ENCODE assay signal across 8 mouse cellular contexts in genomic region chr2:181039356-181039680, GRCm38 (mm10). TPM values are rescaled to one million over a fixed set of nuclear protein-coding genes. Genes with fewer than 3 reads are reported as not detected.
DNase-seq lines count a peak whose midpoint lies in the region; ATAC-seq and TF ChIP-seq lines count a peak whose summit lies in the region.

No protein-coding gene starts in this region.

- no peak for DNase-seq in kidney, postnatal 0 days (ENCODE audit: low spot score)
- no peak for DNase-seq in kidney, postnatal 4 days
- DNase-seq in yolk sac, embryonic 10.5 days (ENCODE audit: low spot score), result no peak
- no peak for DNase-seq in frontal cortex, adult 2 months (ENCODE audit: extremely low spot score in 1 of 2, low spot score in 1 of 2)
- no peak for DNase-seq in retina, postnatal 1 day

- peak overlapping the region; percentile 96 for H3K4me2 ChIP-seq in kidney, postnatal 0 days (ENCODE audit: low read length)
- peak overlapping the region; percentile 71 for H3K4me2 ChIP-seq in intestine, postnatal 0 days (replicated peaks; ENCODE audit: low read depth)
- peak overlapping the region; percentile 85 for H3K4me2 ChIP-seq in neural tube, embryonic 13.5 days

- H3K27me3 ChIP-seq in kidney, postnatal 0 days (ENCODE audit: insufficient read depth, low read length), result 0 out of 2 replicates have a peak, but pooled peaks cover 10% of the 10 kb centered on the region
- H3K27me3 ChIP-seq in intestine, postnatal 0 days (replicated peaks; ENCODE audit: control insufficient read depth, insufficient read depth, low read length), result peaks cover 40% of the 10 kb centered on the region
- peaks cover 17% of the 10 kb centered on the region for H3K27me3 ChIP-seq in neural tube, embryonic 13.5 days

- no peak for TF ChIP-seq POLR2A in embryonic fibroblast, embryonic 13.5 days (IDR thresholded peaks at IDR 0.05; ENCODE audit: low read depth, low read length)

- H3K9ac ChIP-seq in kidney, postnatal 0 days (ENCODE audit: low read depth, low read length), result peak overlapping the region; percentile 49; the same call in 1 of the 2 replicates
- no peak overlapping the region for H3K9ac ChIP-seq in intestine, postnatal 0 days (ENCODE audit: low read depth, low read length)
- H3K9ac ChIP-seq in neural tube, embryonic 13.5 days, result peak overlapping the region; percentile 87

- H3K36me3 ChIP-seq in kidney, postnatal 0 days (ENCODE audit: insufficient read depth, low read length), result no peaks in the 10 kb centered on the region
- H3K36me3 ChIP-seq in intestine, postnatal 0 days (ENCODE audit: control insufficient read depth, insufficient read depth), result no peaks in the 10 kb centered on the region
- H3K36me3 ChIP-seq in neural tube, embryonic 13.5 days, result 0 out of 2 replicates have a peak, but pooled peaks cover 12% of the 10 kb centered on the region

- no peak overlapping the region for H3K27ac ChIP-seq in kidney, postnatal 0 days
- no peak overlapping the region for H3K27ac ChIP-seq in embryonic fibroblast, embryonic 13.5 days (ENCODE audit: insufficient read depth, low read length)
- H3K27ac ChIP-seq in intestine, postnatal 0 days (ENCODE audit: low read depth, low read length), result no peak overlapping the region
- peak overlapping the region; percentile 65 for H3K27ac ChIP-seq in neural tube, embryonic 13.5 days (replicated peaks)

- TF ChIP-seq CTCF in kidney, postnatal 0 days (IDR thresholded peaks at IDR 0.05; ENCODE audit: low read depth), result no peak
- TF ChIP-seq CTCF in embryonic fibroblast, embryonic 13.5 days (IDR thresholded peaks at IDR 0.05; ENCODE audit: borderline replicate concordance, insufficient read depth, low read length), result no peak
- no peak for TF ChIP-seq CTCF in intestine, postnatal 0 days (IDR thresholded peaks at IDR 0.05; ENCODE audit: low read depth)

- peaks cover 15% of the 10 kb centered on the region for H3K4me1 ChIP-seq in kidney, postnatal 0 days (replicated peaks; ENCODE audit: insufficient read depth, low read length)
- H3K4me1 ChIP-seq in embryonic fibroblast, embryonic 13.5 days (ENCODE audit: control insufficient read depth, insufficient read depth, low read length), result no peaks in the 10 kb centered on the region
- no peaks in the 10 kb centered on the region for H3K4me1 ChIP-seq in intestine, postnatal 0 days (replicated peaks; ENCODE audit: control insufficient read depth, insufficient read depth, low read length)
- H3K4me1 ChIP-seq in neural tube, embryonic 13.5 days (replicated peaks), result peaks cover 68% of the 10 kb centered on the region

- no peak for ATAC-seq in kidney, postnatal 0 days (replicated peaks; ENCODE audit: low FRiP score, low read depth)
- no peak for ATAC-seq in intestine, postnatal 0 days
- 0 out of 2 replicates have a peak, but pooled peaks have one; percentile 10 for ATAC-seq in neural tube, embryonic 13.5 days (ENCODE audit: low read depth)

- H3K9me3 ChIP-seq in kidney, postnatal 0 days (replicated peaks; ENCODE audit: low read length), result no peaks in the 10 kb centered on the region
- H3K9me3 ChIP-seq in intestine, postnatal 0 days (ENCODE audit: control insufficient read depth), result no peaks in the 10 kb centered on the region
- H3K9me3 ChIP-seq in neural tube, embryonic 13.5 days, result no peaks in the 10 kb centered on the region

- H3K4me3 ChIP-seq in kidney, postnatal 0 days (replicated peaks; ENCODE audit: low read depth, low read length), result peak overlapping the region; percentile 55
- peak overlapping the region; percentile 8; the same call in 1 of the 2 replicates for H3K4me3 ChIP-seq in embryonic fibroblast, embryonic 13.5 days (ENCODE audit: insufficient read depth, low read length)
- peak overlapping the region; percentile 43 for H3K4me3 ChIP-seq in intestine, postnatal 0 days (ENCODE audit: low read depth, low read length)
- H3K4me3 ChIP-seq in neural tube, embryonic 13.5 days, result peak overlapping the region; percentile 74

- WGBS in kidney, postnatal 0 days, result under 1% methylated on average over 16 of the region's 16 CpGs
- 2% methylated on average over 16 of the region's 16 CpGs for WGBS in intestine, postnatal 0 days
- 1% methylated on average over 16 of the region's 16 CpGs for WGBS in neural tube, embryonic 13.5 days

RNA-seq across cellular contexts. Expression of gene Chrna4, which starts 4.0 kb away (rescaled TPM):
- polyA plus RNA-seq in kidney, postnatal 0 days (2015; fragmentation: Nextera tagmentation; extraction: Ambion mirVana), result 2.6 and 3.5 TPM in 2 replicates
- polyA plus RNA-seq in embryonic fibroblast, embryonic 13.5 days (2011; ENCODE audit: insufficient read length, low read depth, missing spikeins), result not detected in 2 replicates
- polyA plus RNA-seq in intestine, postnatal 0 days (2015; fragmentation: Nextera tagmentation; extraction: Ambion mirVana), result 0.30 and 0.33 TPM in 2 replicates
- 42.9 and 43.0 TPM in 2 replicates for polyA plus RNA-seq in neural tube, embryonic 13.5 days (2015; fragmentation: Nextera tagmentation; extraction: Ambion mirVana)
- polyA plus RNA-seq in frontal cortex, adult 2 months (2012; rRNA removed), result 12.3 and 13.7 TPM in 2 replicates

RNA-seq across cellular contexts. Expression of gene Col20a1, which starts 53.0 kb away (rescaled TPM):
- 0.34 and 0.41 TPM in 2 replicates for polyA plus RNA-seq in kidney, postnatal 0 days (2015; fragmentation: Nextera tagmentation; extraction: Ambion mirVana)
- polyA plus RNA-seq in embryonic fibroblast, embryonic 13.5 days (2011; ENCODE audit: insufficient read length, low read depth, missing spikeins), result 0.23 and 0.40 TPM in 2 replicates
- polyA plus RNA-seq in intestine, postnatal 0 days (2015; fragmentation: Nextera tagmentation; extraction: Ambion mirVana), result 0.43 and 0.80 TPM in 2 replicates
- 0.62 and 1.2 TPM in 2 replicates for polyA plus RNA-seq in neural tube, embryonic 13.5 days (2015; fragmentation: Nextera tagmentation; extraction: Ambion mirVana)
- polyA plus RNA-seq in frontal cortex, adult 2 months (2012; rRNA removed), result 4.1 TPM in 2 replicates

Comparison
In these comparisons a context has a peak if more than half of its experiments do, and no peak if none do; other contexts are left out.
1. H3K4me3 ChIP-seq: peak in every context shown above with its lines; median percentile 74 in neural tube, embryonic 13.5 days; 55 in kidney, postnatal 0 days; 43 in intestine, postnatal 0 days; 8 in embryonic fibroblast, embryonic 13.5 days.